Mouse (Mus musculus): ENCODE measurements around the gene B9d1. TPM values are rescaled to one million over a fixed set of nuclear protein-coding genes. Genes with fewer than 3 reads are reported as not detected.
A peak's percentile ranks its signal among the peaks of the same experiment; 100 is the strongest.

The B9d1 gene
- polyA plus RNA-seq, 1 experiment from 2014 or later: 21.5 TPM

DNA sequence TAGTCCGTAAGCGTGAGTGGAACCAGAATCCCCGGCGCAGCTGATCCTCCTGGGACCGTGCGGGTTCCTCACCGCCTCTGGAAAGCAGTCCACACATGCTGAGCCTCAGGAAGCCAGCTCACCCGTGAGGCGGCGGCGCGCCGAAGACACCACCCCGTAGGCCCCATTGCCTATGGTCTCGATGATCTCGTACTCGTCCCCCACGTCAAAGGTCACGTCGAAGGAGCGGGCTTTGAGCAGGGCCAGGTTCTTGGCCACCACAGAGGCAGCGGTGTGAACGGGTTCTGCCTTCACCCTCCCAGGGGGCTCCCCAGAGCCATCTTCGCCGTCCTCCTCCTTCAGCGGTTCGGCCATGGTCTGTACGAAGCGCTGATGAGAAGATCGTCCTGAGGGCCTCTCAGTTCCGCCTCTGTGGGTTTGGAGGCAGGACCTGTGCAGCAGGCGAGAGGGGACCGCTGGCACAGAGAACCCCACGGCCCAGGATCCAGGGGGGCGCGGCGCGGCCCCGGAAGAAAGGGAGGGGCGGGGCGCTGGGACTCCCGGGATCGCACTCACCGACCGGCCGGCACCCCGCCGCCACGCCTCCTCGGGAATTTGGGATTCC, 11.3 kb upstream of the B9d1 start:
- Histone ChIP-seq H3K27ac (peak overlapping the region; percentile 93), H3K9me3 (no peaks in the 10 kb centered on the region), H3K27me3 (ENCODE audit: insufficient read depth, poor library complexity, severe bottlenecking) (no peaks in the 10 kb centered on the region), H3K36me3 (peaks cover 43% of the 10 kb centered on the region), H3K4me1 (peaks cover 28% of the 10 kb centered on the region), H3K4me3 (peak overlapping the region; percentile 83)
- WGBS: under 1% methylated on average over 50 of the region's 50 CpGs
- no peak for DNase-seq (ENCODE audit: low spot score)

DNA sequence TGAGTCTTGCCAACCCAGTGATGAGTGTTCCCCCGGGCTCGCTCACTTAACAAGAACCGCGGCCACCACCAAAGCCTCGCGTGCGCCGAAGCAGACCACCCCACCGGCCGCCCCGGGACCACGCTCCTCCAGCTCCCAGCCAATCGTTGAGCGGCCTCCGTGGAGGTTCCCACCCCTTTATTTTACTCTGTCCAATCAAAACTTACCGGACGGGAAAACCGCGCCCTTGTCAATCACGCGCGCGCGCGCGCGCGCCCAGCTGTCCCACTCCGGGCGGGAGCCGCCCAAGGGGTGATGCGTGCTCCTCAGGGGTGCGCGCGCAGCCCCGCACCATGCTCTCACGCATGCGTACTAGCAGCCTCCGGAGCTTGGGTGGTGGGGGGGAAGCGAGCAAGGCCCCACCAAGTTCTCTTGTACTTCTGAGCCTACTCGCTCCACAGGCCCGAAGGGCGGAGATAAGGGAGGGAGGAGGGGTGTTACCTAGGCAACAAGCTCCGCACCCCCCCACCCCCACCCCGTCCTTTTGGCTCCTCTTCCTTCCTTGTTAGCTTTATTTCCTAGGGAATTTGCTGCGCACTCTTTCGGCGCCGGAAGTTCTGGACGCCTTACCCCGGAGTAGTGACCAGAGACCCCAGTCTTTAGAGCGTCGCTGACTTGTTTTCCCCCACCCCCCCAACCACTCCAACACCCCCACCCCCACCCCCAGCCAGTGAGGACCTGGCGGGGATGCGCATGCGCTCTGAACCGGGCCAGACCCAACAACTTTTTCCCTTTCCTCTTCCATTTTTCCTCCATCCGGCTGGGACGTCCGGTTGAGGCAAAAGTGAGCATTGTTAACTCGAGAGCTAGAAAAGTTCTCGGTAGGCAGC, 10.6 kb upstream of the B9d1 start, which contains the start of gene Mapk7:
Gene Mapk7 (minus strand): TSS at position 278 of the 869 bp plus-strand sequence.
- no peaks in the 10 kb centered on the region for H3K27me3 ChIP-seq (ENCODE audit: insufficient read depth, poor library complexity, severe bottlenecking)
- H3K36me3 ChIP-seq: peaks cover 35% of the 10 kb centered on the region
- H3K4me1 ChIP-seq: peaks cover 34% of the 10 kb centered on the region
- peak within 1 kb of the TSS; percentile 83 for H3K4me3 ChIP-seq
- H3K9me3 ChIP-seq: no peaks in the 10 kb centered on the region
- H3K27ac ChIP-seq: peak within 1 kb of the TSS; percentile 93
- DNase-seq (ENCODE audit: low spot score): peak; percentile 99
- WGBS: under 1% methylated on average over 62 of the region's 62 CpGs

DNA sequence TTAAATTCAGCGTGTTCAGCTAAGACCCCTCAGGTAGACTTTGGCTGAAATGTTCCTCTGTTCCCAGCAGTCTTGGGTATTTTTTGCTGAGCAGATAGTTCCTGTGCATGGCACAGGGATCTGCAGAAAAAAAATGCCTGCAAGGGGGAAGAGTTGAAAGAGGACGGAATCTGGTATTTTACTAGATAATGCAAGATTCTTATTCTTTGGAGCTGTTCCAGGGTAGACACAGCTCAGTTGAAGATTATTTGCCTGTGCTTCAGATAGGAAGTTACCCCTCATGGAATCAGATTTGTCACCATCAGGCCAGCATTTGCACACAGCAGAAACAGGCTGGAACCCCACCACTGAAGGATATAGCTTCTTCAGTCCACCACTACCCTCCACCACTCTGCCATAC, 9.4 kb upstream of the B9d1 start:
- 83% methylated on average over 2 of the region's 2 CpGs for WGBS
- 0 out of 2 replicates have a peak overlapping the region, but pooled peaks have one; percentile 93 for H3K27ac ChIP-seq
- no peaks in the 10 kb centered on the region for H3K9me3 ChIP-seq
- no peaks in the 10 kb centered on the region for H3K27me3 ChIP-seq (ENCODE audit: insufficient read depth, poor library complexity, severe bottlenecking)
- peaks cover 29% of the 10 kb centered on the region for H3K4me1 ChIP-seq
- H3K36me3 ChIP-seq: peaks cover 24% of the 10 kb centered on the region
- DNase-seq (ENCODE audit: low spot score): no peak
- H3K4me3 ChIP-seq: no peak overlapping the region

- no peak for DNase-seq (ENCODE audit: low spot score)
- Histone ChIP-seq H3K36me3 (0 out of 2 replicates have a peak, but pooled peaks cover 5% of the 10 kb centered on the region), H3K27me3 (ENCODE audit: insufficient read depth, poor library complexity, severe bottlenecking) (no peaks in the 10 kb centered on the region), H3K9me3 (no peaks in the 10 kb centered on the region), H3K4me1 (peaks cover 22% of the 10 kb centered on the region), H3K4me3 (no peak overlapping the region), H3K27ac (no peak overlapping the region)
- 83% methylated on average over 1 of the region's 1 CpGs for WGBS
Observed at GRCm38 (mm10) chr11:61497490-61497889, 7.5 kb upstream of the B9d1 start.

DNA sequence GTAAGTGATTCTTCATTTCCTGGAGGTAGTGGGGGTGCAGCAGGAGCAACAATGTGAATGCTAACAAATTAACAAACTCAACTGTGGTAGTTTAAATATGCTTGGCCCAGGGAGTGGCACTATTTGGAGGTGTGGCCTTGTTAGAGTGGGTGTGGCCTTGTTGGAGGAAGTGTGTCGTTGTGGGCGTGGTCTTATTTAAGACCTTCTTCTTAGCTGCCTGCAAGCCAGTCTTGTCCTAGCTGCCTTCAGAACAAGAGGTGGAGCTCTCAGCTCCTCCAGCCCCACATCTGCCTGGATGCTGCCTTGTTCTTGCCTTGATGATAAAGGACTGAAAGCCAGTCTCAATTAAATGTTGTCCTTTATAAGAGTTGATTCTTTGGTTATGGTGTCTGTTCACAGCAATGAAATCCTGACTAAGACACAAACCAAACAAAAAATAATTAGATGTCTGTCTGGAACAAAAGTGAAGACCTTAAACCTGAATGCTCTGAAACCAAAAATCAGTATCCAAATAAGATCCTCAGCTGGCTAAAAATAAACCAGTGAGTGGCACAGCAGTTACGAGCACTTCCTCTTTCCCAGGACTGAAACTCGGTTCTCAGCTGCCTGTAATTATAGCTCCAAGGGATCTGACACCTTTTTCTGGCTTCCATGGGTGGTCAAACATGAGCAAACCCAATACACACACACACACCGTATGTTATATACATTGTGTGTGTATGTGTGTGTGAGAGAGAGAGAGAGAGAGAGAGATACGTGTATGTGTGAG, 6.0 kb upstream of the B9d1 start:
- WGBS: 62% methylated on average over 6 of the region's 6 CpGs
- Histone ChIP-seq H3K4me1 (peaks cover 12% of the 10 kb centered on the region), H3K4me3 (no peak overlapping the region), H3K27me3 (ENCODE audit: insufficient read depth, poor library complexity, severe bottlenecking) (no peaks in the 10 kb centered on the region), H3K9me3 (no peaks in the 10 kb centered on the region), H3K36me3 (no peaks in the 10 kb centered on the region), H3K27ac (peak overlapping the region; percentile 49; the same call in 1 of the 2 replicates)
- no peak for DNase-seq (ENCODE audit: low spot score)

GRCm38 (mm10) chr11:61503933-61504332, 1.0 kb upstream of the B9d1 start:
- no peaks in the 10 kb centered on the region for H3K36me3 ChIP-seq
- H3K27ac ChIP-seq: no peak overlapping the region
- DNase-seq (ENCODE audit: low spot score): no peak
- no peak overlapping the region for H3K4me3 ChIP-seq
- H3K4me1 ChIP-seq: peaks cover 17% of the 10 kb centered on the region
- H3K27me3 ChIP-seq (ENCODE audit: insufficient read depth, poor library complexity, severe bottlenecking): no peaks in the 10 kb centered on the region
- H3K9me3 ChIP-seq: no peaks in the 10 kb centered on the region
- WGBS: 77% methylated on average over 8 of the region's 8 CpGs

DNA sequence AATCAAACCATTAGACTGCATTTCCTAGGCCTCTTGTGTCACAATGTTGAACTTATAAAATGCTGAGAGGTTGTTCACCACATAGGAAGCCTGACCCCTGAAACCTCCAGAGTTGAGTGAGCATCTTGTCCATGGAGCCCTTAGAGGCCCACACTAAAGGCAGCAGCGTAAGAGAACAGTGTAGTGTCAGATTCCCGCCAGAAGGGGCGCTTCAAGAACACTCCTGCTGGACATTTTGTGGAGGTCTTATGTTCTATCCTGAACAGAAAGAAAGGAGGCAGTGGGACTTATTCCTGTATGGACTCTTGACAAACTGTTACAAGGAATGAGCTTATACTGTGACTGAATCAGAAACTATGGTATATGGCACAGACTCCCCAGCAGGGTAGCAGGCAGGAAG, 10.0 kb downstream of the B9d1 start:
- Histone ChIP-seq H3K27me3 (ENCODE audit: insufficient read depth, poor library complexity, severe bottlenecking) (no peaks in the 10 kb centered on the region), H3K9me3 (no peaks in the 10 kb centered on the region), H3K36me3 (peaks cover 50% of the 10 kb centered on the region), H3K4me1 (peaks cover 29% of the 10 kb centered on the region), H3K27ac (no peak overlapping the region), H3K4me3 (no peak overlapping the region)
- WGBS: 34% methylated on average over 3 of the region's 3 CpGs
- no peak for DNase-seq (ENCODE audit: low spot score)

- peaks cover 67% of the 10 kb centered on the region for H3K36me3 ChIP-seq
- no peaks in the 10 kb centered on the region for H3K27me3 ChIP-seq (ENCODE audit: insufficient read depth, poor library complexity, severe bottlenecking)
- peaks cover 30% of the 10 kb centered on the region for H3K4me1 ChIP-seq
- H3K4me3 ChIP-seq: no peak overlapping the region
- DNase-seq (ENCODE audit: low spot score): no peak
- no peak overlapping the region for H3K27ac ChIP-seq
- no peaks in the 10 kb centered on the region for H3K9me3 ChIP-seq
- 80% methylated on average over 1 of the region's 1 CpGs for WGBS
Observed at GRCm38 (mm10) chr11:61517971-61518370, 13.0 kb downstream of the B9d1 start.

- DNase-seq (ENCODE audit: low spot score): no peak
- H3K9me3 ChIP-seq: no peaks in the 10 kb centered on the region
- 65% methylated on average over 3 of the region's 3 CpGs for WGBS
- no peak overlapping the region for H3K4me3 ChIP-seq
- peaks cover 63% of the 10 kb centered on the region for H3K36me3 ChIP-seq
- H3K27ac ChIP-seq: peak overlapping the region; percentile 49; the same call in 1 of the 2 replicates
- H3K27me3 ChIP-seq (ENCODE audit: insufficient read depth, poor library complexity, severe bottlenecking): no peaks in the 10 kb centered on the region
- H3K4me1 ChIP-seq: peaks cover 30% of the 10 kb centered on the region
Observed at GRCm38 (mm10) chr11:61518871-61519270, 13.9 kb downstream of the B9d1 start.

DNA sequence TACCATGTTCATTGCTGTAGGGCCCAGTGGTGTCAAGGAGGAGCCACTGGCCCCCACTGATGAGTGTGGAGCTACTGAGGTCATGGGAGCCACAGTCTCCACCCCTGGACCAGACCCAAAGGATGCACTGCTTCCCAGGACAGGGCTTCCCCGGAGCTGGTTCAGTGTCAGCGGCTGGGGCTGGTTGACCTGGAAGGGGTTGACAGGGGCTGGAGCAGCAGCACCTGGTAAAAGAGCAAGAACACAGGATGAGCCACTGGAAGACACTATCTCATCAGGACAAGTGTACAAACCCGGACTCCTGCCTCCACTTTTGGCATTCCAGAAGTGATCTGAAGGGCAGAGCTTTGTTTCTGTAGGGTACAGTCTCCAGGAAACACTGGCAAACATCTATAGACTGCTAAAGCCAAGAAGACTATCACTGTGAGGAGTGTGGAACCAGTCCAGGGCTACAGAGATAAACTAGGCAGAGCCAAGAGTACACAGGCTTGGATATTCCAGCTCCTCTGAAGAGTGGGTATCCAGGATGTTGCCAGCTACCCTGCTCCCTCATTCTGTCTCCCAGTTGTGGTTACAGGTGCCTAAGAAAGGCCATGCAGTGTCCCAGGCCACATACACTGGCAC, 14.7 kb downstream of the B9d1 start:
- H3K4me3 ChIP-seq: no peak overlapping the region
- DNase-seq (ENCODE audit: low spot score): no peak
- H3K27ac ChIP-seq: peak overlapping the region; percentile 49
- peaks cover 63% of the 10 kb centered on the region for H3K36me3 ChIP-seq
- H3K9me3 ChIP-seq: no peaks in the 10 kb centered on the region
- 81% methylated on average over 3 of the region's 3 CpGs for WGBS
- no peaks in the 10 kb centered on the region for H3K27me3 ChIP-seq (ENCODE audit: insufficient read depth, poor library complexity, severe bottlenecking)
- H3K4me1 ChIP-seq: peaks cover 30% of the 10 kb centered on the region

DNA sequence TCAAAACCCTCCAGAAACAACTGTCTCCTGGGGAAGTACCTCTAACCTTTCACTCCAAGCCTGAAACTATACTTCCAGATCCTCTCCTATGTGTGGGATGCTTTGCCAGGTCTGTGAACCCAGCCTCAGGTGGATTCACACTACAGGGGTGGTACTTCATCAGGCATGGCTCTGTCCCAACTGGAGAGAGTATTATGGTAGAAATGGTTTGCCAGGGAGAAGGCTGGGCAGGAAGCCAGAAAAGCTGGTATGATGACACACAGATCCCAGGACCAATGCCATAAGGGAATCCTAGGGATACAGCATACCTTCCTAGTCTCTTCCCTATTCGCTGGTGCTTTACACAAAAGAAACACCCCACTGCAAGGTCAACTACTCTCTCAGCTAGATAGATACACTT, 21.9 kb downstream of the B9d1 start:
- Histone ChIP-seq H3K27ac (no peak overlapping the region), H3K4me3 (no peak overlapping the region), H3K9me3 (no peaks in the 10 kb centered on the region), H3K4me1 (peaks cover 7% of the 10 kb centered on the region; the same call in 1 of the 2 replicates), H3K27me3 (ENCODE audit: insufficient read depth, poor library complexity, severe bottlenecking) (no peaks in the 10 kb centered on the region), H3K36me3 (peaks cover 34% of the 10 kb centered on the region; the same call in 1 of the 2 replicates)
- DNase-seq (ENCODE audit: low spot score): no peak
- WGBS: 93% methylated on average over 1 of the region's 1 CpGs

GRCm38 (mm10) chr11:61529268-61529713, 24.3 kb downstream of the B9d1 start:
- no peak overlapping the region for H3K27ac ChIP-seq
- no peak for DNase-seq (ENCODE audit: low spot score)

More at GRCm38 (mm10) chr11:61529268-61529713, 24.3 kb downstream of the B9d1 start:
- Histone ChIP-seq H3K4me3 (no peak overlapping the region), H3K27me3 (ENCODE audit: insufficient read depth, poor library complexity, severe bottlenecking) (no peaks in the 10 kb centered on the region), H3K9me3 (no peaks in the 10 kb centered on the region), H3K36me3 (peaks cover 37% of the 10 kb centered on the region), H3K4me1 (peaks cover 7% of the 10 kb centered on the region; the same call in 1 of the 2 replicates)
- WGBS: 60% methylated on average over 4 of the region's 4 CpGs

Data from heart, embryonic 10.5 days (tissue).